In genomic region chr2:79253754-79254197, GRCm38 (mm10) we compare ENCODE assay signal across 14 mouse cellular contexts. TPM values are rescaled to one million over a fixed set of nuclear protein-coding genes. Genes with fewer than 3 reads are reported as not detected.
A peak's percentile ranks its signal among the peaks of the same experiment; 100 is the strongest.
DNase-seq lines count a peak whose midpoint lies in the region; ATAC-seq and TF ChIP-seq lines count a peak whose summit lies in the region.
"Had no signal": no experiment of that assay in that cellular context is flagged by ENCODE, and none has a peak within 500 bp of the region (broad histone marks: within the 10 kb centered on the region; RNA-seq: fewer than 3 reads in every experiment).

No protein-coding gene starts in this region.

- no peak for TF ChIP-seq CTCF in bone marrow, adult 2 months (IDR thresholded peaks at IDR 0.05; ENCODE audit: control insufficient read depth, insufficient read depth, low read length)

- DNase-seq in midbrain, embryonic 11.5 days (ENCODE audit: low spot score, missing footprints) = peak; percentile 69
- DNase-seq in midbrain, embryonic 14.5 days = no peak
- DNase-seq in liver, embryonic 11.5 days (ENCODE audit: low spot score) = no peak
- peak; percentile 59 to 64 for DNase-seq in spleen, postnatal 10 days (ENCODE audit: low spot score in 2 of 2)
- no peak for DNase-seq in retina, postnatal 1 day
- no peak for DNase-seq in heart, postnatal 25 days (ENCODE audit: low spot score)
- no peak for DNase-seq in adipocyte (ENCODE audit: low spot score)
- DNase-seq: adrenal gland, adult 8-10 months; cerebellum, postnatal 10 days; kidney, postnatal 25 days had no signal

- H3K4me1 ChIP-seq in midbrain, embryonic 11.5 days (ENCODE audit: control insufficient read depth, insufficient read depth, low read length) = peaks cover 4% of the 10 kb centered on the region; the same call in 1 of the 2 replicates
- H3K4me1 ChIP-seq in midbrain, embryonic 14.5 days (ENCODE audit: control insufficient read depth, insufficient read depth, low read length) = peaks cover 12% of the 10 kb centered on the region
- peaks cover 2% of the 10 kb centered on the region for H3K4me1 ChIP-seq in bone marrow, adult 2 months (ENCODE audit: control insufficient read depth, insufficient read depth, low read length)
- peaks cover 16% of the 10 kb centered on the region for H3K4me1 ChIP-seq in liver, embryonic 11.5 days (replicated peaks; ENCODE audit: control insufficient read depth, insufficient read depth, low read length)

- no peak overlapping the region for H3K27ac ChIP-seq in midbrain, embryonic 11.5 days (ENCODE audit: low read depth, low read length)
- H3K27ac ChIP-seq in midbrain, embryonic 14.5 days (replicated peaks; ENCODE audit: low read depth, low read length) = no peak overlapping the region
- H3K27ac ChIP-seq in bone marrow, adult 2 months (ENCODE audit: control insufficient read depth, insufficient read depth, low read depth, low read length, poor library complexity) = peak overlapping the region; percentile 49
- H3K27ac ChIP-seq in liver, embryonic 11.5 days (ENCODE audit: low read depth, low read length) = peak overlapping the region; percentile 50; the same call in 1 of the 2 replicates
- H3K27ac ChIP-seq: hindbrain, embryonic 13.5 days had no signal

- H3K9me3 ChIP-seq in midbrain, embryonic 11.5 days (ENCODE audit: control insufficient read depth, low read length) = no peaks in the 10 kb centered on the region
- H3K9me3 ChIP-seq in midbrain, embryonic 14.5 days (ENCODE audit: control insufficient read depth, low read length) = no peaks in the 10 kb centered on the region
- H3K9me3 ChIP-seq in liver, embryonic 11.5 days (ENCODE audit: control insufficient read depth, low read length) = no peaks in the 10 kb centered on the region
- H3K9me3 ChIP-seq: embryonic facial prominence, embryonic 15.5 days; heart, embryonic 12.5 days; hindbrain, embryonic 13.5 days had no signal

- no peak for TF ChIP-seq POLR2A in bone marrow, adult 2 months (IDR thresholded peaks at IDR 0.05; ENCODE audit: borderline replicate concordance, control insufficient read depth, low read depth, low read length)

- intact Hi-C loops in heart, postnatal 25 days (cut with DNase I) = no loop called here

- H3K36me3 ChIP-seq in midbrain, embryonic 11.5 days (ENCODE audit: control insufficient read depth, insufficient read depth, low read length) = no peaks in the 10 kb centered on the region
- H3K36me3 ChIP-seq in midbrain, embryonic 14.5 days (ENCODE audit: control insufficient read depth, insufficient read depth, low read length) = no peaks in the 10 kb centered on the region
- H3K36me3 ChIP-seq in liver, embryonic 11.5 days (ENCODE audit: control insufficient read depth, insufficient read depth, low read length) = no peaks in the 10 kb centered on the region
- H3K36me3 ChIP-seq: embryonic facial prominence, embryonic 15.5 days; heart, embryonic 12.5 days; hindbrain, embryonic 13.5 days had no signal

- no peak overlapping the region for H3K4me3 ChIP-seq in midbrain, embryonic 11.5 days (ENCODE audit: low read depth, low read length)
- H3K4me3 ChIP-seq in midbrain, embryonic 14.5 days (replicated peaks; ENCODE audit: low read depth, low read length) = no peak overlapping the region
- no peak overlapping the region for H3K4me3 ChIP-seq in bone marrow, adult 2 months (replicated peaks; ENCODE audit: control insufficient read depth, low read depth, low read length)
- H3K4me3 ChIP-seq in liver, embryonic 11.5 days (ENCODE audit: low read depth, low read length) = no peak overlapping the region
- H3K4me3 ChIP-seq: embryonic facial prominence, embryonic 15.5 days; heart, embryonic 12.5 days; hindbrain, embryonic 13.5 days had no signal

- ATAC-seq in midbrain, embryonic 11.5 days (ENCODE audit: low FRiP score) = no peak
- no peak for ATAC-seq in midbrain, embryonic 14.5 days (ENCODE audit: low FRiP score, low TSS enrichment)
- peak; percentile 34 for ATAC-seq in liver, embryonic 11.5 days (replicated peaks; ENCODE audit: low FRiP score)

- 50% methylated on average over 8 of the region's 8 CpGs for WGBS in midbrain, embryonic 11.5 days
- 46% methylated on average over 8 of the region's 8 CpGs for WGBS in midbrain, embryonic 14.5 days
- WGBS in bone marrow, adult 2 months = 9% methylated on average over 8 of the region's 8 CpGs
- 40% methylated on average over 8 of the region's 8 CpGs for WGBS in liver, embryonic 11.5 days

- no peak overlapping the region for H3K9ac ChIP-seq in midbrain, embryonic 11.5 days (ENCODE audit: low read length)
- H3K9ac ChIP-seq in midbrain, embryonic 14.5 days (replicated peaks; ENCODE audit: low read length) = no peak overlapping the region
- 0 out of 2 replicates have a peak overlapping the region, but pooled peaks have one; percentile 47 for H3K9ac ChIP-seq in liver, embryonic 11.5 days (ENCODE audit: low read depth, low read length)
- H3K9ac ChIP-seq: embryonic facial prominence, embryonic 15.5 days; heart, embryonic 12.5 days; hindbrain, embryonic 13.5 days had no signal

- peaks cover 2% of the 10 kb centered on the region; the same call in 1 of the 2 replicates for H3K27me3 ChIP-seq in midbrain, embryonic 11.5 days (ENCODE audit: control insufficient read depth, insufficient read depth, low read length)
- no peaks in the 10 kb centered on the region for H3K27me3 ChIP-seq in midbrain, embryonic 14.5 days (ENCODE audit: control insufficient read depth, insufficient read depth, low read length)
- no peaks in the 10 kb centered on the region for H3K27me3 ChIP-seq in liver, embryonic 11.5 days (replicated peaks; ENCODE audit: control insufficient read depth, insufficient read depth, low read length)
- H3K27me3 ChIP-seq: embryonic facial prominence, embryonic 15.5 days; heart, embryonic 12.5 days had no signal

- no peak overlapping the region for H3K4me2 ChIP-seq in midbrain, embryonic 11.5 days
- no peak overlapping the region for H3K4me2 ChIP-seq in midbrain, embryonic 14.5 days (ENCODE audit: low read length)
- H3K4me2 ChIP-seq in liver, embryonic 11.5 days = peak overlapping the region; percentile 38
- H3K4me2 ChIP-seq: embryonic facial prominence, embryonic 15.5 days; heart, embryonic 12.5 days; hindbrain, embryonic 13.5 days had no signal

RNA-seq across cellular contexts. Expression of gene Itga4, which starts 1.4 kb away (rescaled TPM):
- 8.6 and 10.0 TPM in 2 replicates for polyA plus RNA-seq in midbrain, embryonic 11.5 days (2014; fragmentation: Nextera tagmentation; extraction: Ambion mirVana)
- polyA plus RNA-seq in midbrain, embryonic 14.5 days (2014; fragmentation: Nextera tagmentation; extraction: Ambion mirVana) = 2.4 and 4.6 TPM in 2 replicates
- polyA plus RNA-seq in bone marrow, adult 2 months (2011; ENCODE audit: insufficient read depth, insufficient read length, low replicate concordance, missing spikeins) = 20.3 and 26.9 TPM in 2 replicates
- 35.5 and 38.9 TPM in 2 replicates for polyA plus RNA-seq in liver, embryonic 11.5 days (2014; fragmentation: Nextera tagmentation; extraction: Ambion mirVana)
- 1 to 10 TPM; 2.4 TPM for total RNA-seq in heart, postnatal 25 days (2021)

Comparison
In these comparisons a context has a peak if more than half of its experiments do, and no peak if none do; other contexts are left out.
1. DNase-seq: peak in midbrain, embryonic 11.5 days (single experiment) and spleen, postnatal 10 days (2 of 2); none in midbrain, embryonic 14.5 days (single experiment), liver, embryonic 11.5 days (single experiment), retina, postnatal 1 day (single experiment), heart, postnatal 25 days (single experiment) and adipocyte (single experiment).
2. H3K27ac ChIP-seq: peak in bone marrow, adult 2 months (single experiment) and liver, embryonic 11.5 days (single experiment); none in midbrain, embryonic 11.5 days (single experiment) and midbrain, embryonic 14.5 days (single experiment).